Mouse (Mus musculus) megakaryocyte, embryonic 14.5 days (primary cell): ENCODE data around the gene Fars2.

Experiments used
- FLI1 ChIP-seq: IDR thresholded peaks from 2 replicates; pipeline ENCODE4 v1.6.1; 2012; ENCODE audit warnings: low read length, inconsistent platforms, mixed read lengths
- GATA1 ChIP-seq: IDR thresholded peaks from 3 replicates; pipeline ENCODE4 v1.6.1; 2012; ENCODE audit warnings: mixed read lengths, low read length, inconsistent platforms, borderline replicate concordance

GRCm38 (mm10) chr13:36305306-36305705, 188.1 kb downstream of the Fars2 start:
- TF ChIP-seq GATA1: no peak
- no peak for TF ChIP-seq FLI1
